ENCODE assay signal across 7 mouse cellular contexts in the genomic region with DNA sequence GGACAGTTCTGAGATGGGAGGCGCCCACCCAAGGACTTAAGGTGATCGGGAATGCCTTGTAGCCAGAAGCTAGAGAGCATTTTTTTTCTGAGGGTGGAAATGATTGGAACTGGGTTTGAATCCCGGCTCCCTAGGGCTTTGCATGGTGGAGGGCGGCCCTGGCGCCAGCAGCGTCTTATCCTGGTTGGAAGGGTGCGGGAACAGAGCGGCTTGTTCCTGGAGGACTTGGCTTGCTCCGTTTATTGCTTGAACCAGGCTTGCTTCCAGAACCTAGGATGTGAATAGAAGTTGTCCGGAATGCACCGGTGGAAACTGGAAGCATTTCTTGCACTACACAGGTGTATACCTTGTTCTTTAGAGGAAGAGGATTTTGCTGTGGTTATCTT. TPM values are rescaled to one million over a fixed set of nuclear protein-coding genes. Genes with fewer than 3 reads are reported as not detected.
DNase-seq lines count a peak whose midpoint lies in the region; ATAC-seq and TF ChIP-seq lines count a peak whose summit lies in the region.

No protein-coding gene starts in this region.

- 14% methylated on average over 11 of the region's 11 CpGs for WGBS in embryonic facial prominence, embryonic 15.5 days
- WGBS in hindbrain, embryonic 13.5 days, result 23% methylated on average over 11 of the region's 11 CpGs
- WGBS in liver, embryonic 12.5 days (ENCODE audit: insufficient replicate concordance), result 17% methylated on average over 11 of the region's 11 CpGs
- WGBS in stomach, embryonic 16.5 days, result 19% methylated on average over 11 of the region's 11 CpGs

- peak overlapping the region; percentile 59 for H3K4me3 ChIP-seq in embryonic facial prominence, embryonic 15.5 days (replicated peaks)
- peak overlapping the region; percentile 54 for H3K4me3 ChIP-seq in hindbrain, embryonic 13.5 days
- H3K4me3 ChIP-seq in liver, embryonic 12.5 days, result peak overlapping the region; percentile 55
- H3K4me3 ChIP-seq in stomach, embryonic 16.5 days (replicated peaks; ENCODE audit: low read length), result peak overlapping the region; percentile 70

- no peak for TF ChIP-seq CTCF in brain, embryonic 14.5 days (IDR thresholded peaks at IDR 0.05; ENCODE audit: borderline replicate concordance, extremely low read depth, insufficient read depth, insufficient read length)

- peaks cover 18% of the 10 kb centered on the region for H3K4me1 ChIP-seq in embryonic facial prominence, embryonic 15.5 days
- peaks cover 11% of the 10 kb centered on the region for H3K4me1 ChIP-seq in hindbrain, embryonic 13.5 days (replicated peaks)
- no peaks in the 10 kb centered on the region; the same call in 1 of the 2 replicates for H3K4me1 ChIP-seq in liver, embryonic 12.5 days
- peaks cover 8% of the 10 kb centered on the region for H3K4me1 ChIP-seq in stomach, embryonic 16.5 days (ENCODE audit: control insufficient read depth, insufficient read depth, low read length)

- peak; percentile 8 for DNase-seq in brain, embryonic 14.5 days (ENCODE audit: low read depth)
- DNase-seq in thymus, postnatal 10 days (ENCODE audit: low spot score in 2 of 2), result no peak

- TF ChIP-seq POLR2A in brain, embryonic 14.5 days (IDR thresholded peaks at IDR 0.05; ENCODE audit: borderline replicate concordance, extremely low read depth, insufficient read depth, insufficient read length, poor library complexity, severe bottlenecking), result no peak

- ATAC-seq in embryonic facial prominence, embryonic 15.5 days (ENCODE audit: insufficient number of reproducible peaks, low FRiP score, low TSS enrichment, low read depth), result no peak
- no peak for ATAC-seq in hindbrain, embryonic 13.5 days (ENCODE audit: low FRiP score)
- no peak for ATAC-seq in liver, embryonic 12.5 days
- no peak for ATAC-seq in stomach, embryonic 16.5 days (ENCODE audit: insufficient read depth, low FRiP score)
- ATAC-seq in frontal cortex, adult (ENCODE audit: low TSS enrichment), result no peak

- peaks cover 6% of the 10 kb centered on the region; the same call in 1 of the 2 replicates for H3K27me3 ChIP-seq in embryonic facial prominence, embryonic 15.5 days
- peaks cover 58% of the 10 kb centered on the region for H3K27me3 ChIP-seq in hindbrain, embryonic 13.5 days
- peaks cover 50% of the 10 kb centered on the region for H3K27me3 ChIP-seq in liver, embryonic 12.5 days (replicated peaks)
- H3K27me3 ChIP-seq in stomach, embryonic 16.5 days (ENCODE audit: control insufficient read depth, insufficient read depth, low read length), result no peaks in the 10 kb centered on the region

- H3K36me3 ChIP-seq in embryonic facial prominence, embryonic 15.5 days, result no peaks in the 10 kb centered on the region
- H3K36me3 ChIP-seq in hindbrain, embryonic 13.5 days, result no peaks in the 10 kb centered on the region
- no peaks in the 10 kb centered on the region for H3K36me3 ChIP-seq in liver, embryonic 12.5 days
- no peaks in the 10 kb centered on the region for H3K36me3 ChIP-seq in stomach, embryonic 16.5 days (ENCODE audit: control insufficient read depth, insufficient read depth, low read length)

- no peak overlapping the region for H3K27ac ChIP-seq in embryonic facial prominence, embryonic 15.5 days (replicated peaks)
- H3K27ac ChIP-seq in hindbrain, embryonic 13.5 days, result no peak overlapping the region
- no peak overlapping the region for H3K27ac ChIP-seq in liver, embryonic 12.5 days
- H3K27ac ChIP-seq in stomach, embryonic 16.5 days (ENCODE audit: low read length), result no peak overlapping the region

- peak overlapping the region; percentile 95 for H3K4me2 ChIP-seq in embryonic facial prominence, embryonic 15.5 days (replicated peaks)
- peak overlapping the region; percentile 99 for H3K4me2 ChIP-seq in hindbrain, embryonic 13.5 days
- peak overlapping the region; percentile 80 for H3K4me2 ChIP-seq in liver, embryonic 12.5 days
- peak overlapping the region; percentile 97 for H3K4me2 ChIP-seq in stomach, embryonic 16.5 days (ENCODE audit: low read depth, low read length)

- no peak overlapping the region for H3K9ac ChIP-seq in embryonic facial prominence, embryonic 15.5 days
- peak overlapping the region; percentile 72; the same call in 1 of the 2 replicates for H3K9ac ChIP-seq in hindbrain, embryonic 13.5 days
- H3K9ac ChIP-seq in liver, embryonic 12.5 days, result no peak overlapping the region
- peak overlapping the region; percentile 80 for H3K9ac ChIP-seq in stomach, embryonic 16.5 days (ENCODE audit: low read length)

- H3K9me3 ChIP-seq in embryonic facial prominence, embryonic 15.5 days (replicated peaks), result no peaks in the 10 kb centered on the region
- no peaks in the 10 kb centered on the region for H3K9me3 ChIP-seq in hindbrain, embryonic 13.5 days
- no peaks in the 10 kb centered on the region for H3K9me3 ChIP-seq in liver, embryonic 12.5 days (replicated peaks)
- no peaks in the 10 kb centered on the region for H3K9me3 ChIP-seq in stomach, embryonic 16.5 days (replicated peaks; ENCODE audit: control insufficient read depth, low read length)

RNA-seq across cellular contexts. Expression of a gene that starts 0.6 kb away (rescaled TPM):
- 2.5 and 4.9 TPM in 2 replicates for polyA plus RNA-seq in brain, embryonic 14.5 days (2012; rRNA removed)
- 16.2 and 17.1 TPM in 2 replicates for polyA plus RNA-seq in embryonic facial prominence, embryonic 15.5 days (2015; fragmentation: Nextera tagmentation; extraction: Ambion mirVana)
- 6.1 and 6.2 TPM in 2 replicates for polyA plus RNA-seq in hindbrain, embryonic 13.5 days (2015; fragmentation: Nextera tagmentation; extraction: Ambion mirVana)
- 5.5 and 5.6 TPM in 2 replicates for polyA plus RNA-seq in liver, embryonic 12.5 days (2016; fragmentation: Nextera tagmentation; extraction: Ambion mirVana)
- 20.9 and 22.8 TPM in 2 replicates for polyA plus RNA-seq in stomach, embryonic 16.5 days (2015; fragmentation: Nextera tagmentation; extraction: Ambion mirVana)

Comparison
In these comparisons a context has a peak if more than half of its experiments do, and no peak if none do; other contexts are left out.
1. H3K9ac ChIP-seq: peak in hindbrain, embryonic 13.5 days (single experiment) and stomach, embryonic 16.5 days (single experiment); none in embryonic facial prominence, embryonic 15.5 days (single experiment) and liver, embryonic 12.5 days (single experiment).
2. Peak in every context shown above with its lines, with median percentiles within 50 percentile points of each other: H3K4me2 ChIP-seq and H3K4me3 ChIP-seq.